Mouse (Mus musculus) CD4-positive, CD25-positive, alpha-beta regulatory T cell, adult 2 months (primary cell): Measurements from ENCODE around the gene Mthfsl.
"Not testable (repeated sequence)": the region's sequence is repeated elsewhere in the genome, so short reads cannot be mapped to it uniquely, and the experiment has no call there.

Experiments used
- DNase-seq: peaks from one replicate; pipeline ENCODE4 v3.0.0-alpha.2; 2012; ENCODE audit warnings: low read depth, low spot score

Gene Mthfsl

GRCm38 (mm10) chr9:88691307-88691706, 28.8 kb downstream of the Mthfsl start:
- DNase-seq: not testable (repeated sequence)

- not testable (repeated sequence) for DNase-seq
Measured at GRCm38 (mm10) chr9:88689451-88689850, 30.6 kb downstream of the Mthfsl start.

GRCm38 (mm10) chr9:88686719-88687118, 33.4 kb downstream of the Mthfsl start:
- not testable (repeated sequence) for DNase-seq

- DNase-seq: not testable (repeated sequence)
Measured at GRCm38 (mm10) chr9:88658341-88658740, 61.8 kb downstream of the Mthfsl start.

- not testable (repeated sequence) for DNase-seq
Measured at GRCm38 (mm10) chr9:88650742-88651141, 69.4 kb downstream of the Mthfsl start.
